Mouse (Mus musculus) myocyte (in vitro differentiated cells): ENCODE data around the gene Pacsin2.

Source experiments
- CEBPB ChIP-seq: IDR thresholded peaks from 2 replicates; pipeline ENCODE4 v1.6.1; 2011; ENCODE audit warnings: mild to moderate bottlenecking, moderate library complexity; ENCODE audit not compliant: poor library complexity, insufficient read depth, severe bottlenecking
- E2F4 ChIP-seq: IDR thresholded peaks from one replicate; pipeline ENCODE4 v1.6.1; 2011; ENCODE audit warnings: mild to moderate bottlenecking, control low read depth, moderate library complexity; ENCODE audit not compliant: insufficient read depth
- MAX ChIP-seq: IDR thresholded peaks from one replicate; pipeline ENCODE4 v1.6.1; 2011; ENCODE audit warnings: low read depth, mild to moderate bottlenecking, control low read depth
- MYOD1 ChIP-seq, 3 experiments: IDR thresholded peaks; one replicate each; pipeline ENCODE4 v1.6.1; 2011; ENCODE audit warnings: control low read depth in 2 of 3, low read depth in 2 of 3, mild to moderate bottlenecking in 2 of 3, moderate library complexity in 1 of 3; ENCODE audit not compliant: insufficient read length in 2 of 3, control insufficient read depth in 1 of 3
- MYOG ChIP-seq, 3 experiments: IDR thresholded peaks; one replicate each; pipeline ENCODE4 v1.6.1; 2011; ENCODE audit warnings: control low read depth in 2 of 3, low read depth in 2 of 3, mild to moderate bottlenecking in 2 of 3; ENCODE audit not compliant: insufficient read length in 2 of 3, control insufficient read depth in 1 of 3, insufficient read depth in 1 of 3
- POLR2A ChIP-seq: IDR thresholded peaks from one replicate; pipeline ENCODE4 v1.6.1; 2011; ENCODE audit warnings: low read depth, mild to moderate bottlenecking, control low read depth, moderate library complexity; ENCODE audit not compliant: insufficient read length
- POLR2AphosphoS2 ChIP-seq: IDR thresholded peaks from one replicate; pipeline ENCODE4 v1.6.1; 2011; ENCODE audit warnings: low read depth, control low read depth; ENCODE audit not compliant: insufficient read length
- REST ChIP-seq: IDR thresholded peaks from one replicate; pipeline ENCODE4 v1.6.1; 2011; ENCODE audit warnings: mild to moderate bottlenecking, control low read depth, moderate library complexity; ENCODE audit not compliant: insufficient read depth, insufficient read length
- SRF ChIP-seq: IDR thresholded peaks from one replicate; pipeline ENCODE4 v1.6.1; 2011; ENCODE audit warnings: low read depth; ENCODE audit not compliant: control insufficient read depth, insufficient read length
- TCF12 ChIP-seq: IDR thresholded peaks from one replicate; pipeline ENCODE4 v1.6.1; 2011; ENCODE audit warnings: mild to moderate bottlenecking, control low read depth; ENCODE audit not compliant: poor library complexity, insufficient read depth, severe bottlenecking
- TCF3 ChIP-seq: IDR thresholded peaks from one replicate; pipeline ENCODE4 v1.6.1; 2011; ENCODE audit warnings: low read depth, control low read depth; ENCODE audit not compliant: insufficient read length
- USF1 ChIP-seq: IDR thresholded peaks from one replicate; pipeline ENCODE4 v1.6.1; 2011; ENCODE audit warnings: low read depth, mild to moderate bottlenecking, control low read depth, moderate library complexity

GRCm38 (mm10) chr15:83432231-83433031 lies 32.0 kb downstream of the Pacsin2 start:
- TF ChIP-seq MYOG (IDR thresholded peaks at IDR 0.05; ENCODE audit: control insufficient read depth in 1 of 3, insufficient read depth in 1 of 3, insufficient read length in 2 of 3, low read depth in 2 of 3) (peak in 1 of 3 experiments; percentile 42), TCF12 (no peak), E2F4 (no peak), MYOD1 (IDR thresholded peaks at IDR 0.05; ENCODE audit: control insufficient read depth in 1 of 3, insufficient read length in 2 of 3, low read depth in 2 of 3) (peak in 1 of 3 experiments; percentile 68), USF1 (no peak), POLR2A (peak; percentile 53), CEBPB (peak; percentile 66; the same call in 1 of the 2 replicates), MAX (no peak), REST (no peak), POLR2AphosphoS2 (peak; percentile 27), TCF3 (no peak), SRF (no peak)
